Mouse (Mus musculus) left cerebral cortex, adult 9 months (tissue): ENCODE results near the gene Prok1.

Experiments
- DNase-seq, 2 experiments: peaks; one replicate each; pipeline ENCODE4 v3.0.0; 2022; ENCODE audit warnings: low spot score in 2 of 2

The Prok1 gene

GRCm38 (mm10) chr3:107187022-107187421 is 52.5 kb downstream of the Prok1 start:
- DNase-seq = no peak

GRCm38 (mm10) chr3:107185597-107185996 is 53.9 kb downstream of the Prok1 start:
- no peak for DNase-seq

- DNase-seq = no peak
Measured at GRCm38 (mm10) chr3:107183178-107183577, 56.3 kb downstream of the Prok1 start.
